In the genomic region with DNA sequence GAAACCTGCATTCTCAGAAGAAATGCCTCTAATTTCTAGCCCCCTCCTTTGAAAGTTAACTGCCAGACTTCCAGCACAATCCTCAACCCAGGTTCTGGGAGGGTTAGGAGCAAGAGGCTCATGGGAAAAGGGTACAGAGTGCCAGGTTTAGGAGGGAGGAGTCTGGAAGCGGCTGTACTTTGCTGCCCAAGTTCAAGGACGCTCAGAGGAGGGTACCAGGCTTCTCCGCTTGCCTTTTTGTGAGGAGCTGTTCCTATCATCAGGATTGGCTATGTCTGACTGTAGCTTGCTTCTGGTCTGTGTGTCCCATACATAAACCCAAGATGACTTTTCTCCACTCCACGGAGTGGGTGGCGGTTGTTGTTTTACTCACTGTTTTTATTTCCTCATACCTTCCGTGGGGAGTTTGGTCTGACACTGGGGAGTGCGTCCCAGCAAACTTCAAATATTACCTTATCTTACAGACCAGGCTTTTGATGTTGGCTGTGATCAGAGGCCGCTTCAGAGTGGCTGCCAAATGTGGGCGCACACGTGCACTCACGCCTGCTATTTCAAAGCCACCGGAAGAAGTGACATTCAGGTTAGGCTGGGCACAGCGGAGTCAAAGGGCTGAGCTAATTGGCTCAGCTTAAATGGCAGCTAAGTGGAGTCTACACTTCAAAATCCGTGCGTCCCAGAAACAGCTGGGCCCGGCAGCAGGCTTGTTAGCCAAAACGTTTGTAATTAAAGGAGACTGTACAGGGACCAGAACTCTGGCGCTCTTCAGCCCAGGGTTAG, we compare ENCODE assay signal across 11 mouse cellular contexts. TPM values are rescaled to one million over a fixed set of nuclear protein-coding genes. Genes with fewer than 3 reads are reported as not detected.
DNase-seq lines count a peak whose midpoint lies in the region; ATAC-seq and TF ChIP-seq lines count a peak whose summit lies in the region.
"Had no signal": no experiment of that assay in that cellular context is flagged by ENCODE, and none has a peak within 500 bp of the region (broad histone marks: within the 10 kb centered on the region; RNA-seq: fewer than 3 reads in every experiment).

No protein-coding gene starts in this region.

- peak overlapping the region; percentile 49 for H3K27ac ChIP-seq in layer of hippocampus, adult 2 months
- peak overlapping the region; percentile 84 for H3K27ac ChIP-seq in forebrain, embryonic 10.5 days
- H3K27ac ChIP-seq in hindbrain, embryonic 13.5 days: peak overlapping the region; percentile 74
- H3K27ac ChIP-seq in midbrain, embryonic 14.5 days (replicated peaks; ENCODE audit: low read depth, low read length): peak overlapping the region; percentile 73; the same call in 1 of the 2 replicates
- H3K27ac ChIP-seq: heart, embryonic 10.5 days; stomach, embryonic 15.5 days had no signal

- peaks cover 99% of the 10 kb centered on the region for H3K36me3 ChIP-seq in forebrain, embryonic 10.5 days (replicated peaks)
- peaks cover 62% of the 10 kb centered on the region for H3K36me3 ChIP-seq in hindbrain, embryonic 13.5 days
- peaks cover 62% of the 10 kb centered on the region for H3K36me3 ChIP-seq in midbrain, embryonic 14.5 days (ENCODE audit: control insufficient read depth, insufficient read depth, low read length)

- no peak for DNase-seq in layer of hippocampus, adult 2 months (ENCODE audit: low spot score in 2 of 2)
- no peak for DNase-seq in layer of hippocampus, adult 8-10 months (ENCODE audit: low spot score in 2 of 2)
- peak; percentile 30 for DNase-seq in forebrain, embryonic 10.5 days (ENCODE audit: extremely low spot score, low spot score)
- no peak for DNase-seq in midbrain, embryonic 14.5 days
- DNase-seq in left cerebral cortex, postnatal 25 days (ENCODE audit: low spot score in 2 of 2): no peak
- DNase-seq in spleen, adult 18-20 months: no peak
- DNase-seq: lung, embryonic 14.5 days had no signal

- H3K27me3 ChIP-seq in forebrain, embryonic 10.5 days (ENCODE audit: poor library complexity, severe bottlenecking): peaks cover 49% of the 10 kb centered on the region
- no peaks in the 10 kb centered on the region for H3K27me3 ChIP-seq in hindbrain, embryonic 13.5 days
- no peaks in the 10 kb centered on the region for H3K27me3 ChIP-seq in midbrain, embryonic 14.5 days (ENCODE audit: control insufficient read depth, insufficient read depth, low read length)
- H3K27me3 ChIP-seq: stomach, embryonic 15.5 days had no signal

- H3K4me3 ChIP-seq in layer of hippocampus, adult 2 months: no peak overlapping the region
- H3K4me3 ChIP-seq in forebrain, embryonic 10.5 days: peak overlapping the region; percentile 31; the same call in 1 of the 2 replicates
- H3K4me3 ChIP-seq in hindbrain, embryonic 13.5 days: no peak overlapping the region
- H3K4me3 ChIP-seq in midbrain, embryonic 14.5 days (replicated peaks; ENCODE audit: low read depth, low read length): no peak overlapping the region
- H3K4me3 ChIP-seq: heart, embryonic 10.5 days; stomach, embryonic 15.5 days had no signal

- peaks cover 98% of the 10 kb centered on the region for H3K4me1 ChIP-seq in forebrain, embryonic 10.5 days
- H3K4me1 ChIP-seq in hindbrain, embryonic 13.5 days (replicated peaks): peaks cover 78% of the 10 kb centered on the region
- H3K4me1 ChIP-seq in midbrain, embryonic 14.5 days (ENCODE audit: control insufficient read depth, insufficient read depth, low read length): peaks cover 47% of the 10 kb centered on the region

- 47% methylated on average over 18 of the region's 18 CpGs for WGBS in forebrain, embryonic 10.5 days
- WGBS in hindbrain, embryonic 13.5 days: 58% methylated on average over 18 of the region's 18 CpGs
- WGBS in midbrain, embryonic 14.5 days: 43% methylated on average over 18 of the region's 18 CpGs

- intact Hi-C loops in left cerebral cortex, postnatal 25 days (cut with DNase I): no loop called here

- H3K4me2 ChIP-seq in hindbrain, embryonic 13.5 days: no peak overlapping the region
- no peak overlapping the region for H3K4me2 ChIP-seq in midbrain, embryonic 14.5 days (ENCODE audit: low read length)
- H3K4me2 ChIP-seq: lung, embryonic 14.5 days; stomach, embryonic 15.5 days had no signal

- no peak for TF ChIP-seq CTCF in layer of hippocampus, adult 2 months (conservative IDR thresholded peaks at IDR 0.05)

- peaks cover 14% of the 10 kb centered on the region; the same call in 1 of the 2 replicates for H3K9me3 ChIP-seq in forebrain, embryonic 10.5 days
- no peaks in the 10 kb centered on the region for H3K9me3 ChIP-seq in hindbrain, embryonic 13.5 days
- H3K9me3 ChIP-seq in midbrain, embryonic 14.5 days (ENCODE audit: control insufficient read depth, low read length): no peaks in the 10 kb centered on the region
- H3K9me3 ChIP-seq: heart, embryonic 10.5 days; stomach, embryonic 15.5 days had no signal

- no peak overlapping the region; the same call in 1 of the 2 replicates for H3K9ac ChIP-seq in hindbrain, embryonic 13.5 days
- H3K9ac ChIP-seq in midbrain, embryonic 14.5 days (replicated peaks; ENCODE audit: low read length): 0 out of 2 replicates have a peak overlapping the region, but pooled peaks have one; percentile 29
- H3K9ac ChIP-seq: lung, embryonic 14.5 days; stomach, embryonic 15.5 days had no signal

- ATAC-seq in hindbrain, embryonic 13.5 days (ENCODE audit: low FRiP score): no peak
- ATAC-seq in midbrain, embryonic 14.5 days (ENCODE audit: low FRiP score, low TSS enrichment): no peak
- ATAC-seq in erythroblast, adult 5-6 weeks (replicated peaks; ENCODE audit: low FRiP score, poor library complexity, severe bottlenecking): no peak

RNA-seq across cellular contexts. Expression of a gene that starts 16.1 kb away (rescaled TPM):
- total RNA-seq in layer of hippocampus, adult 2 months (2021): 10 to 100 TPM; 31.1 to 32.7 TPM
- total RNA-seq in layer of hippocampus, adult 8-10 months (2022): 10 to 100 TPM; 29.6 to 35.6 (median 32.4) TPM
- 12.8 and 14.3 TPM in 2 replicates for polyA plus RNA-seq in forebrain, embryonic 10.5 days (2016; fragmentation: Nextera tagmentation; extraction: Ambion mirVana)
- 10.6 and 13.8 TPM in 2 replicates for polyA plus RNA-seq in hindbrain, embryonic 13.5 days (2015; fragmentation: Nextera tagmentation; extraction: Ambion mirVana)
- polyA plus RNA-seq in midbrain, embryonic 14.5 days (2014; fragmentation: Nextera tagmentation; extraction: Ambion mirVana): 14.1 and 19.4 TPM in 2 replicates
- total RNA-seq in left cerebral cortex, postnatal 25 days (2021): 10 to 100 TPM; 32.4 to 33.9 TPM
- 0.42 TPM in 1 of 2 replicates, not detected in the other for total RNA-seq in erythroblast, adult 5-6 weeks (2015; ENCODE audit: low replicate concordance)
- total RNA-seq in erythroblast, adult 5-6 weeks (2017; ENCODE audit: low replicate concordance): 0.51 and 0.84 TPM in 2 replicates

Comparison
In these comparisons a context has a peak if more than half of its experiments do, and no peak if none do; other contexts are left out.
1. RNA of a gene that starts 16.1 kb away (total RNA-seq): 32.4 to 33.9 TPM in left cerebral cortex, postnatal 25 days, 29.6 to 35.6 TPM in layer of hippocampus, adult 8-10 months and 31.1 to 32.7 TPM in layer of hippocampus, adult 2 months; 0.42 to 0.84 TPM in erythroblast, adult 5-6 weeks; every median in the first group is over 10 times any median in the second.
2. Peak in every context shown above with its lines, with median percentiles within 50 percentile points of each other: H3K27ac ChIP-seq.